Mouse (Mus musculus): ENCODE data around the gene Hnmt.
"Not testable (repeated sequence)": the region's sequence is repeated elsewhere in the genome, so short reads cannot be mapped to it uniquely, and the experiment has no call there.

- not testable (repeated sequence) for TF ChIP-seq CTCF (IDR thresholded peaks at IDR 0.05; ENCODE audit: borderline replicate concordance, insufficient read depth, low read length); POLR2A (IDR thresholded peaks at IDR 0.05; ENCODE audit: low read depth, low read length)
Measured at GRCm38 (mm10) chr2:24019386-24019785, 29.8 kb downstream of the Hnmt start.
